Mouse (Mus musculus) gastrocnemius, postnatal 10 days (tissue): ENCODE measurements around the gene Aox2. TPM values are rescaled to one million over a fixed set of nuclear protein-coding genes. Genes with fewer than 3 reads are reported as not detected.
"Not testable (repeated sequence)": the region's sequence is repeated elsewhere in the genome, so short reads cannot be mapped to it uniquely, and the experiment has no call there.

Source experiments
- DNase-seq: peaks from one replicate; pipeline ENCODE4 v3.0.0; 2021; ENCODE audit warnings: mixed read lengths
- total RNA-seq, 2 experiments: library from RNA; stranded (reverse); gene quantifications; 2 replicates each; pipeline ENCODE4 v1.2.3; 2021

Gene Aox2
- total RNA-seq, 2 experiments from 2014 or later, result 0.20 to 0.26 TPM

DNA sequence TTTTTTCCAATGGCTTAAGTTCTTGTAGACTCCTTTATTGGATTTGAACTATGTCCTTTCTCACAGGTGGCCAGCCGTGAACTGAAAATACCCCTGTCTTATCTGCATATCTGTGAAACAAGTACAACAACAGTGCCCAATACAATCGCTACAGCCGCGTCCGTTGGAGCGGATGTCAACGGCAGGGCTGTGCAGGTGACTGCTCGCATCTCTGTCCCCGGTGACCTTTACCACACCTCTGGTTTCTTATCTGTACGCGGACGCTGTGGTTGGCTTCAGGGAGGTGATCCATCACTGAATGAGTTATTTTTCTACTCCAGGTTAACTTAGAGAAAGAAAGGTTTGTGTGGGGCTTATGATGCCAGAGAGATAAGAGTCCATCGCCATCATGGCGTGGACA is 68.0 kb downstream of the Aox2 start:
- no peak for DNase-seq

GRCm38 (mm10) chr1:58348712-58349111 is 70.6 kb downstream of the Aox2 start:
- no peak for DNase-seq

GRCm38 (mm10) chr1:58353238-58353893 is 75.2 kb downstream of the Aox2 start:
- no peak for DNase-seq

DNA sequence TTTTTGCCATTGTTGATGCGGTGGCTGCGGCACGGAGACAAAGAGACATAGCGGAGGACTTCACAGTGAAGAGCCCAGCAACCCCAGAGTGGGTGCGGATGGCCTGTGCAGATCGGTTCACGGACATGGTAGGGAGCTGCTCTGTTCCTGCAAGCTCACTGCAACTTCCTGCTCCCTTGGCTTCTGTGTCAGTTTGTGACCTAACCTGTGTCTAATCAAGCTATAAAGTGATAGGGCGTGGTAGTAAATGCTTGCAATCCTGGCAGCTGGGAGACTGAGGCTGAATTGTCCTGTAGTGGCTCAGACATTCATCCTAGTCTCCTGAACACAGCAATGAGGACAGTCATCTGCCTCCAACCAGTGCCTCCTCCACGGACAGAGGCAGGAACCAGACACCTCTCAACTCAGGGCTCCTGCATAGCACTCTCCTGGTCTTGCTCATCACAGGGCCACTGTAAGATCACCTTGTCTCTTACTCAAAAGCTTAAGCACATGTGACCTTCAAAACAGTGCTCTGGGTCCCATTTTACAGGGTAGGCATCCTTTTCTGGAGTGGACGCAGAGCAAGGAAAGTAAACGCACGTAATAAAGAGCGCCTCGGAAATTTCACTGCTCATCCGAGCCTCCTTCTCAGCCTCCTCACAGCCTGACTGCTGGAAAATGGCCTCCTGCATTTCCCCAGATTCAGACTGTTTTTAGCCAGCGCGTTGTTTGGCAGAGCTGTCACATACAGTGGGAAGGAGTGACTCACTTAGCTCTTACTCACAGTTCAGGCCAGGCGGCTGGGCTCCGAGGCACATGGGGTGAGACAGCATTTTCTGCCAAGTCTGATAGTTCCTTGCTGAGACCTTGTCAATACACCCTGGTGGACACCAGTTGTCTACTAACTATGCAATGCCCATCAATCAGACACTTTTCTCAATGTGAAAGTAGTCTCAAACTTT is 81.1 kb downstream of the Aox2 start:
- peak; percentile 49 for DNase-seq

- DNase-seq, result no peak
These were observed 84.2 kb downstream of the Aox2 start for GRCm38 (mm10) chr1:58362296-58362695.

GRCm38 (mm10) chr1:58364551-58364950 is 86.4 kb downstream of the Aox2 start:
- DNase-seq, result no peak

DNA sequence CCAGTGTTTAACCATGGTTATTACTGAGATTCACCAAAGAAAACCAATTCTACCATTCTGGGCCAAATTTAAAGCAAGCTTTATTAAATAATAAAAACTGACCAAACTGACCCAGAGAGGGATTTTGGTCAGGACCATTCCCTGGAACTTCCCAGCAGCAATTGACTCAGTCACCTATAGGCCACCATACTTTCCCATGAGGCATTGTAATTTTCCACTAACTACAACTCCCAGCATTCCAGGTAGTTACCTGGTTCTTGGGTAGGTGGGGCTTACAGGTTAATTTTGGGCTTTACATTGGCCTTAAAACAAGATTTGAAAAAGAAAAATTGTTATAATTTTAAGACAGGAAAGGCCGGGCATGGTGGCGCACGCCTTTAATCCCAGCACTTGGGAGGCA is 87.7 kb downstream of the Aox2 start:
- DNase-seq, result no peak

GRCm38 (mm10) chr1:58366737-58367471 is 88.8 kb downstream of the Aox2 start:
- no peak for DNase-seq

DNA sequence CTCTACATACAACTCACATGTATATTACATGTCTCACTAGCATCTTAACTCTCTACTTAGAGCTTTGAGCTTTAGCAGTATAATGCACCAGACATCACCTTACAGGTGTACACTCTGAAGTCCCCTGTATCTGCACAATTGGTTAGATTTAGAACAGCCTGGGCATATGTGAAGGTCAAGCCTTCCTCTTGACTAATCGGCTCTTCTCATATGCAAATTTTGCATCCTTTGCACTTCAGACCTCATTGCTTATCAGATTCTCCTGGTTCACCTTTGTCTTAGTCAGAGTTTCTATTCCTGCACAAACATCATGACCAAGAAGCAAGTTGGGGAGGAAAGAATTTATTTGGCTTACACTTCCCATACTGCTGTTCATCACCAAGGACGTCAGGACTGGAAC is 91.6 kb downstream of the Aox2 start:
- no peak for DNase-seq

GRCm38 (mm10) chr1:58374266-58374665 is 96.1 kb downstream of the Aox2 start:
- not testable (repeated sequence) for DNase-seq

GRCm38 (mm10) chr1:58375574-58376147 is 97.5 kb downstream of the Aox2 start:
- no peak for DNase-seq

DNA sequence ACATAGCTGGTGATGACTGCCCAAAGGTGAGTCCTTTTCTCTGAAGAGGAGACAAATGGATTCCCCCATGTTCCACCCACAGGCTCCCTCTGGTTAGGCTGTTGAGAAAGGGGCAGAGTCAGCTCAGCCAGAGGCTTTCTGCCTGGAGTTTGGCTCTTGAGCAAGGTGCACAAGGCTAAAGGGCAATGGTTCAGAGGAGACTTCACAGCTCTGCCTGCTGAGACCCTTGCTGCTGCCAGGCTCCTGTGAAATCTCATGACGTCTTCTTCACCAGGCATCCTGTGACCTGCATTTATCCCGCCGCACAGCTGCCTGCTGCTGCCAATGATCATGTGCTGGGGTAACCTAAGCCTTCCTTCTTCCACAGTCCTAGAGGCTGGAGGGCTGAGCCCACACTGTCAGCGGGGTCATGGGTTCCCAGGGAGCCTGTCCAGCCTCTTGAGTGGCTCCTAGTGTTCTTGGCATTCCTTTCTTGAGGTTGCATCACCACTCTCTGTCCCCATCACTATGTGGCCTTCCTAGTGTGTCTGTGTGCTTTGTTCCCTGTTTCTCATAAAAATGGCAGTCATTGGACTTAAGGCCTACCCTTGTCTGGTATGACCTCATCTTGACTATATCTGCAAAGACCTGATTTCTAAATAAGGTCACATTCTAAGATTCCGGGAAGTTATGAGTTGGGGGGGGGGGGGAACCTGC is 104.6 kb downstream of the Aox2 start:
- DNase-seq, result no peak

DNA sequence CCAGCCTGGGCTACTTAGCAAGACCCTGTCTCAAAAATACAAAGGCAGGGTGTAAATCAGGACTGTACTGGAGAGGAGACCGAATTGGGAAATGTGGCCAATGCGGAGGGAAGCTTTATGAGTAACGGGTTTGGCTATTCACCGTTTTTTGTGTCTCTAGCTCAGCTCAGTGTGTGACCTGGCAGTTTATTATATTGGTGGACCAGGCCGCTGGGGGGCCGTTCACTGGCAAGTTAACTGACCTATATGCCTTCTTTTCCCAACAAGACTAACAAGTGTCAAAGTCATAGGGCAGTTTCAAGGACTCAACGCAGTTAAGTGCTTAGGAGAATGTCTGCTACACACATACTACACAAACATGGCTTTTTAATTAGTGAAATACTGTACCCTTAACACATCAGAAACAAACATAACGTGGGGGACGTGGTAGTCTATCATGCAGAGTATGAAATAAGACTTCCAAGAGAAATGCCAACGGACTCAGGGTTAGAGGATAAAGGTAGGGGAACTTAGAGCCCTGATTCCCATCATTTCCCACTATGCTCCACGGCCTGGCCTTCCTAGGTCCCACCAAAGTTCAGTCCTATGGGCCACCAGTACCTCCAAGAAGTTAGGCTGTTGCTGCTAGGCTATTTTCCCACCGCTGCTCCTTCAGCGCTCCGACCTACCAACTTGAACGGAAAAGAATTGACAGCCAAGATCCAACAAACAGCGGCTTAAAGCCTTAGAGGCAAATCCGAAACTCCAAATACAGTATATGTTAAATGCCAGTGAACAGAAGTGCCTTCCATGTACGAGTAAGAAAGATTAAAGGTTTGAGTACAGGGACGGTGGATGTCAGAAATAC is 113.5 kb downstream of the Aox2 start:
- no peak for DNase-seq

GRCm38 (mm10) chr1:58392268-58392651 is 114.1 kb downstream of the Aox2 start:
- no peak for DNase-seq

- DNase-seq, result peak; percentile 95
These were observed 114.6 kb downstream of the Aox2 start, which contains the start of gene Bzw1 for GRCm38 (mm10) chr1:58392652-58393283. TSS of gene Bzw1 (plus strand) at chr1:58392898.

GRCm38 (mm10) chr1:58393284-58394195 is 115.4 kb downstream of the Aox2 start:
- DNase-seq, result peak; percentile 58

DNA sequence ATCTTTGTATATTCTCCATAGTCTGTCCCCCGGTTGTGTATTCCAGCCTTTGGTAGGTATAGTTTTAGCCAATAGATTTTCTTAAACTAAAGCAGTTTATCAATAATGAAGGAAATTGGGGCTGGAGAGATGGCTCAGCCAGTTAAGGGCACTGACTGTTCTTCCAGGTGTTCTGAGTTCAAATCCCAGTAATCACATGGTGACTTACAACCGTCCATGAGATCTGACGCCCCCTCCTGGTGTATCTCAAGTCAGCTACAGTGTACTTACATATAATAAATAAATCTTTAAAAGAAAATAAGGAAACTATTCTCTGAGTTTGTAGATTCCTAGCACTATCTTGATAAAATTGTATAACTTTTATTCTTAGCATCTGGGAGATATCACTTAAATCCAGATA is 117.2 kb downstream of the Aox2 start:
- no peak for DNase-seq

- DNase-seq, result no peak
These were observed 118.1 kb downstream of the Aox2 start for GRCm38 (mm10) chr1:58396179-58396578.

GRCm38 (mm10) chr1:58397731-58398130 is 119.6 kb downstream of the Aox2 start:
- DNase-seq, result no peak
